Mouse (Mus musculus): ENCODE results near the gene Dusp2.

DNA sequence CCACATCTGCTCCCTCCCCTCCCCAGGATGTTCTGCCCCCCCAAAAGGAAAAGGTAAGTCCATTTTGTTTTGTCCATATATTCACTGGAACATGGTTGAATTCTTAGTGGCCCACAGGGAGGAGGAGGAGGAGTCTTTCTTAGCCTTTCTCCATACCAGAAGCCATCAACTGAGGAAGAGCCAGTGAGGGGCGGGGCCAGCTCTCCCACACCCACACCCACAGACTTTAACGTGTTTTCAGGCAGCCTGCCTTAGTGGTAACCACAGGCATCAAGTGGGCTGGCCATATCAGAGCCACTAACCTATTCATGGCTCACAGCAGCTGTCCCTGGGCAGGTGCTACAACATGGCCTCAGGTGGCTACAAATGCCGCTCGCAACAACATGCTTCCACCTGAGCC, 2.9 kb downstream of the Dusp2 start:
- no peak for TF ChIP-seq CTCF (IDR thresholded peaks at IDR 0.05; ENCODE audit: low read depth, low read length)
- TF ChIP-seq GATA2 (IDR thresholded peaks at IDR 0.05; ENCODE audit: borderline replicate concordance, low read depth, low read length) = no peak
- no peak for TF ChIP-seq GATA1 (IDR thresholded peaks at IDR 0.05; ENCODE audit: borderline replicate concordance, low read length)
- no peak for TF ChIP-seq TAL1 (conservative IDR thresholded peaks at IDR 0.05; ENCODE audit: low read depth, low read length)
- no peak for TF ChIP-seq POLR2AphosphoS5 (IDR thresholded peaks at IDR 0.05; ENCODE audit: insufficient replicate concordance, low read depth, low read length)
